Mouse (Mus musculus): Measurements from ENCODE around the gene Acsl1. TPM values are rescaled to one million over a fixed set of nuclear protein-coding genes. Genes with fewer than 3 reads are reported as not detected.

Acsl1 gene
- 18.4 TPM in 2 replicates for polyA plus RNA-seq (2015; fragmentation: Nextera tagmentation; extraction: Ambion mirVana)

DNA sequence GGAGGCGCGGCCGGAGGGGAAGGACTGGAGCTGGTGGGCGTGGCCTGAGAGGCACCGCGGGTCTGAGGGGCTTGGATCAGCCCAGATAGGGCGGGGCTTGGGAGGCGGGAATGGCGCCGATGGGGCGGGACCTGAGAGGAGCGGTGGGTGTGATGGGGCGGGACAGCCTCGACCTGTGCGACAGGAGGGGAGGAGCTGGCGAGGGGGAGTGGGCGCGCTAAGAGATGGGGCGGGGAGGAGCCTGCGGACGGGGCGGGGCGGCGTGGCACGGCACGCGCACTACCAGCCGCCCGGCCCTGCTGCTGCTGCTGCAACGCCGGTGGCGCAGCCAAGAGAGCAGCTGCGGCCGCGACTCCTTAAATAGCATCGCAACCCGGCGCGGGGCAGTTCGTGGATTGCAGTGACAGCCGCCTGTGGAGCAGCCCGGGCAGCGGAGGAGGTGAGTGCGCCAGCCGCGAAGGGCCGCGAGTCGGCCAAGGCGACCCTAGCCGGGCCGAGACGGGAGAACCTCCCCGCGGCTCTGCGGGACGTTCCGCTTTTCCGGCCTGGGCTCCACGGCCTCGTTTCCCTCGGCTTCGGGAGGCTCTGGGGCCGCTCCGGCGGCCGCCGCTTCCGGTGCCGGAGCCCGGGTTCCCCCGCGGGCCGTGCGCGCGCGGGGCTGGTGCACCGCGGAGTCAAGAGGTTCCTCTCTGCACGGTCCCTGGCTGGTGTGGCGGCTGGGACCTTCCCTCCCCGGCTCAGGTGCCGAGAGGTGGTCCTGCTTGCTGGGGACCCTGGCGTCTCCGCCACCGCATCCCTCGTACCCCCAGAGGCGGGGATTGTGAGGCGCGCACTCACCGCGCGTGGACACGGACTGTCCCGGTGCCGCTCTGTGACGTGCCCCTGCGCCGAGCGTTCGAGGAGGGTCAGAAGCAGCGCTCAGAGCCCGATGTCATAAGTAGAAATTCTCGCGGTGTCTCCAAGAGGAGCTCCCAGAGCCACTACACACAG is at the start of gene Acsl1:
Gene Acsl1 (plus strand): TSS at position 246 of the 990 bp plus-strand sequence.
- Histone ChIP-seq H3K36me3 (no peaks in the 10 kb centered on the region), H3K9ac (peak within 1 kb of the TSS; percentile 85), H3K4me2 (peak within 1 kb of the TSS; percentile 65), H3K4me1 (replicated peaks) (peaks cover 18% of the 10 kb centered on the region), H3K9me3 (no peaks in the 10 kb centered on the region), H3K27me3 (no peaks in the 10 kb centered on the region), H3K4me3 (peak within 1 kb of the TSS; percentile 95), H3K27ac (replicated peaks) (peak within 1 kb of the TSS; percentile 84)
- under 1% methylated on average over 76 of the region's 106 CpGs for WGBS
- ATAC-seq (ENCODE audit: low FRiP score, low read depth): peak; percentile 95

DNA sequence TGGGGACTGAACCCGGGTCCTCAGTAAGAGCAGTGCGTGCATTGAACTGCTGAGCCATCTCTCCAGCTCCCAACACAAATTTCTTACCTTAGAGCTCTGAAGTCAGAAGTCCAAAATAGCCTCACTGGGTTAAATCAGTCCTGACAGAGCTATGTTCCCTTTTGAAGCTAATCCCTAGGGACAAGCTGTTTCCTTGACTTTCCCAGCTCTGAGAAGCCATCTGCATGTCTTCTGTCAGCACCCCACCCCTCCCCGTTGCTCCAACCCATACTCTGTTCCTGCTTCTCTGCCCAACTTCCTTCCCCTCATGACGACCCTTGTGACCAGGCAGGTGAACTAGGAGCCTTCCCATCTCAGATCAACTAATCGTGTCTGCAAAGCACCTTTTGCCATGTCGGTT is 49.3 kb upstream of the Acsl1 start:
- 81% methylated on average over 6 of the region's 6 CpGs for WGBS
- no peaks in the 10 kb centered on the region for H3K27me3 ChIP-seq

DNA sequence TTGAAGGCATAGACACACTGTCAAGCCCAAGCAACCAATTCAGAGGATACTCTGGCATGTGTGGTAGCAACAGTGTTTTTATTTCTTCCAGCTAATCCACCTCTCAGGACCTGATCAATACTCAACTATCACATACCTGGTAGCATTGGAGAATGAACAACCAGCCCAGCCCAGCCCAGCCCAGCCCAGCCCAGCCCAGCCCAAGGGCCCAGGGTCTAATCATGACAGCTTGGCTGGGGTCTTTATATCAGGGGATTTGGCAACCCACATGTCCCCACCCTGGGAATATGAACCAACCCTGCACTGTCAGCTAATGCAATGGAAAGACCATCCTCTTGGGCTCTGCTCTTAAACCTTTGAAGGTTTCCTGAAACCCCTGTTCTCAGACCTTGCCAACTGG is 42.9 kb upstream of the Acsl1 start:
- no peak overlapping the region for H3K4me3 ChIP-seq
- no peaks in the 10 kb centered on the region for H3K36me3 ChIP-seq
- no peak for ATAC-seq (ENCODE audit: low FRiP score, low read depth)
- no peaks in the 10 kb centered on the region for H3K27me3 ChIP-seq
- H3K9me3 ChIP-seq: no peaks in the 10 kb centered on the region
- no peak overlapping the region for H3K27ac ChIP-seq (replicated peaks)
- no peak overlapping the region for H3K4me2 ChIP-seq
- H3K4me1 ChIP-seq (replicated peaks): no peaks in the 10 kb centered on the region
- no peak overlapping the region for H3K9ac ChIP-seq

More for the DNA sequence above, 49.3 kb upstream of the Acsl1 start:
- Histone ChIP-seq H3K4me1 (replicated peaks) (no peaks in the 10 kb centered on the region), H3K4me2 (no peak overlapping the region), H3K36me3 (no peaks in the 10 kb centered on the region), H3K27ac (replicated peaks) (no peak overlapping the region), H3K9ac (no peak overlapping the region), H3K4me3 (no peak overlapping the region), H3K9me3 (no peaks in the 10 kb centered on the region)
- ATAC-seq (ENCODE audit: low FRiP score, low read depth): no peak

DNA sequence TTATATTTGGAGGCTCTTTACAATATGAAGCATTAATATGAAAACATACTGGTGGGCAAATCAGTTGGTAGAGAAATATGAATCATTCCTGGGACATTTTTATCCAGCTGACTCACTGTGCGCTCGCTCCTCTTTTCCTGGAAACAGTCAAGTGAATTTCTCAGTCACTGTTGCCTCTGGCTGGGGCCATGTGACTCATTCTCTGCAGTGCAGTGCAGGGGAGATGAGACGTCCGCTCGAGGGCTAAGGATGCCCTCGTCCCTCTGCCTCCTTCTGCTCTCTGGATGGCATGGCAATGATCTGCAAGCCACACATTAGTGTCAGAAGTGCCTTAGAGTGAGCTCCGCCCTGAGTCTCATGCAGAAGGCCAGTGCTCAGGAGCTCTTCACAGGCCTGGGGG is 41.0 kb upstream of the Acsl1 start:
- Histone ChIP-seq H3K27me3 (no peaks in the 10 kb centered on the region), H3K36me3 (no peaks in the 10 kb centered on the region), H3K4me3 (no peak overlapping the region), H3K9me3 (no peaks in the 10 kb centered on the region), H3K4me1 (replicated peaks) (no peaks in the 10 kb centered on the region), H3K4me2 (no peak overlapping the region), H3K9ac (no peak overlapping the region), H3K27ac (replicated peaks) (no peak overlapping the region)
- WGBS: 75% methylated on average over 7 of the region's 7 CpGs
- no peak for ATAC-seq (ENCODE audit: low FRiP score, low read depth)

DNA sequence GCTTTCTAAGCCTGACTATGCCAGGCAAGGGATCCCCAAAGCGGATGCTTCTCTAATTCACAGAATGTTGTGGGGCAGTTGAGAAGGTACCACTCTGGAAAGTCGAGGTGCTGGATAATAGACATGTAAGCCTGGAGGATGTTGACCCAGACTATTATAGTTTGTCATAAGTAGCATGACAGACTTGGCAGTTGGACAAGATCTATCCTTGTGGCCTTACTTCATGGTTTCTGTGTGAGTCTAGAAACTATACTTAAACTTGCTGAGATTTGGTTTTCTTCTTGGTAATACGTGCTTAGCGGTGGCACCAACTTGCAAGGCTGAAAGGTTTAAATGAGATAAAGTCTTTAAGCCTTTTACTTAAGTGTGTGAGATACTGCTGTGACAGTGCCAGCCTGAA is 38.9 kb upstream of the Acsl1 start:
- no peak for ATAC-seq (ENCODE audit: low FRiP score, low read depth)
- Histone ChIP-seq H3K4me3 (no peak overlapping the region), H3K9ac (no peak overlapping the region), H3K4me1 (replicated peaks) (no peaks in the 10 kb centered on the region), H3K27ac (replicated peaks) (no peak overlapping the region), H3K9me3 (no peaks in the 10 kb centered on the region), H3K4me2 (no peak overlapping the region), H3K27me3 (no peaks in the 10 kb centered on the region), H3K36me3 (no peaks in the 10 kb centered on the region)
- WGBS: 91% methylated on average over 4 of the region's 4 CpGs

DNA sequence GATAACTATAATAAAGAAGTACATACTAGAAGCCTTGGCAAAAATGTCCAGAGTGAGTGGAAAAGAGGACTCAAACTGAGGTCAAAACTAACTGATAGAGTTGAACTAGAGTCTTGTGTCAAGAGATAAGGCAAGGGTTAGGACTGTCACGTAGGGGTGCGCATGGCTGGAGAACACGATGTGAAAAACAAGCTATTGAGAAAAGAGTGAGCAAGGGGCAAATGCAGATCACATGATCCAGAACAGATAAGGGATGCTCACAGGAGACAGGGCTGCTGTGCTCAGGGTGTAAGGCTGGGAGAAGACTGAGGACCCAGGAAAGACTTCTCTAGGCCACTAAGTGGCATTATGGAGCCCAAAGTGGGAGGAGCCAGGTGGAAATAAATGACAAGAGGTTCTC is 38.3 kb upstream of the Acsl1 start:
- Histone ChIP-seq H3K36me3 (no peaks in the 10 kb centered on the region), H3K27me3 (no peaks in the 10 kb centered on the region), H3K4me2 (no peak overlapping the region), H3K9ac (no peak overlapping the region), H3K4me1 (replicated peaks) (no peaks in the 10 kb centered on the region), H3K4me3 (no peak overlapping the region), H3K27ac (replicated peaks) (no peak overlapping the region), H3K9me3 (no peaks in the 10 kb centered on the region)
- no peak for ATAC-seq (ENCODE audit: low FRiP score, low read depth)
- 93% methylated on average over 3 of the region's 3 CpGs for whole genome bisulfite sequencing

DNA sequence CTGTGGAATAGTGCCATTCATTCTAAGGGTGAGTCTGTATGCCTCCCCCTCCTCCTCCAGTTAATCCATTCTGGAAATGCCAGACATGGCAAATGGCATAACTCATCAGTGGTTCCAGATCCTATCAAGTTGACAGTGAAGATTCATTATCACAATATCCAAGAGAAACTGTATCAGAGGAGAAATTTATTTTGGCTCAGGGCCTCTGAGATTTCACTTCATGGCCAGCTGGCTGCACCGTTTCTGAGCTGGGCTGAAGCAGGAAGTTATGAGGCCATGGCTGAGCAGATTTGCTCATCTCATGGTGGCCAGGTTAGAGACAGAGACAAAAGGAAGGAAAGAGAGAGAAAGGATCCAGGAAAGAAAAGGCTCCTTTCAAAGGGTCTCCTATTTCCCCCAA is 37.2 kb upstream of the Acsl1 start:
- 67% methylated on average over 1 of the region's 1 CpGs for WGBS
- H3K27me3 ChIP-seq: no peaks in the 10 kb centered on the region
- H3K4me1 ChIP-seq (replicated peaks): no peaks in the 10 kb centered on the region
- no peak for ATAC-seq (ENCODE audit: low FRiP score, low read depth)
- H3K9ac ChIP-seq: no peak overlapping the region
- H3K4me2 ChIP-seq: no peak overlapping the region
- H3K9me3 ChIP-seq: no peaks in the 10 kb centered on the region
- H3K36me3 ChIP-seq: no peaks in the 10 kb centered on the region
- H3K27ac ChIP-seq (replicated peaks): no peak overlapping the region
- no peak overlapping the region for H3K4me3 ChIP-seq

DNA sequence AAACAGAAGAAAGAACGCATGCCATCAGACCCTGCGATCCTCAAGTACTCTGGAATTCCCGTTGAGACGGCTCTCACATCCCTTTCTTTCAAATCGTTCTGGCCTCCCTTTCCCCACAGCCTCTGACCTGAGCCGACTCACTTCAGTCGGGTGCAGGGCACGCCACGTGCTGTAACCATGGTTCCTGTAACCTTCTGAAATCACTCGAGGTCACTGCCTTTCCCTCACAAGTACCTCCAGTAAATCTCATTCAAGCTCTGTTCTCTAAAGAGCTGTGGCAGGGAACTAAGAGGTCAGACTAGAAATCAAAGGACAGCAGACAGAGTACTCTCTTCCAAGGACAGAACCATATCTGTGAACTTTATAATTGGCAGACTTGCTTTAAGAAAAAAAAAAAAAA is 32.3 kb upstream of the Acsl1 start:
- Histone ChIP-seq H3K9me3 (no peaks in the 10 kb centered on the region), H3K4me2 (no peak overlapping the region), H3K27ac (replicated peaks) (no peak overlapping the region), H3K36me3 (no peaks in the 10 kb centered on the region), H3K4me3 (no peak overlapping the region), H3K9ac (no peak overlapping the region), H3K4me1 (replicated peaks) (no peaks in the 10 kb centered on the region), H3K27me3 (no peaks in the 10 kb centered on the region)
- ATAC-seq (ENCODE audit: low FRiP score, low read depth): no peak
- 64% methylated on average over 10 of the region's 10 CpGs for WGBS

DNA sequence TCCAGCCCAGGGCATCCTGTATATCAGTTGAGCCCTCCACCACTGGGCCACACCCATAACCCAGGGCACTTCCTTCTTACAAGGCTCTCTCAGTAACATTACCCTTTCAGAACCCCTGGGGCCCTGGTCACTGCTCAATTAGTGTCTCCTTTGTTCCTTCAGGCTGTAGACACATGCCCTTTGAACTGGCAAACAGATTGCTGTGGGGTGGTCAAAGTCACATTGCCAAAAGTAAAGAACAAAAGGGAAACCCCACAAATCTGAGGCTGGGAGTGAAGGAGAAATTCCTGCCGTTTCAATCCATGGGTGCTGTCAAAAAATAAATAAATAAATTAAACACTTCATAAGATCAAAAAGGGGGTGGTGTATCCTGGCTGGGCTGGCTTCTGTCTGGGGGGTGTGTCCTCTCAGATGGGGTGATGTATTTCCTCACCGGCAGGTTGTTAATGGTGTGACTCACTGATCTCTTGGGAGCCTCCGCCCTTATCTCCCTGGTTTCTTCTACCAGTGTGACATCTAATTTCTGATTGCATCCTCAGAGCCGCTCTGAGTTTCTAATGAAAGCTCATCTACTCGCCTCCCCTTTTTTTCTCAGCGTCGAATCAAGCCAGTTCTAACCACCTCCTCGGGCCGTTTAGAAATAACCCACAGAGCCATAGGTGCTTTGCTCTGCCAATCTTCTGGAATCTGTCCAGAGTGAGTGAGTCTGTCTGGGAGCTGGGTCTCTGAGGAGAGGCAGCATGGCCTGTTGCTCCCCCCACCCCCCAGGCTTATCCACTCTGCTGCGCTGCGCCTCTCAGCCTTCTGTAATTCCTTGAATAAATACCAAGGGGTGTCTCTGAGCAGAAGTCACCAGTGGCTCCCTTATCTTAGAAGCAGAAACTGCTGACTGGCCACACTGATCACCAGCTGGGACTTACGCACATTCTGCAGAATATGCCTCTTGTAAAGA is 24.6 kb upstream of the Acsl1 start:
- 57% methylated on average over 12 of the region's 12 CpGs for WGBS
- H3K9ac ChIP-seq: no peak overlapping the region
- no peak for ATAC-seq (ENCODE audit: low FRiP score, low read depth)
- no peak overlapping the region for H3K4me2 ChIP-seq
- no peak overlapping the region for H3K27ac ChIP-seq (replicated peaks)
- no peak overlapping the region for H3K4me3 ChIP-seq
- no peaks in the 10 kb centered on the region for H3K27me3 ChIP-seq
- no peaks in the 10 kb centered on the region for H3K9me3 ChIP-seq
- no peaks in the 10 kb centered on the region for H3K4me1 ChIP-seq (replicated peaks)
- H3K36me3 ChIP-seq: no peaks in the 10 kb centered on the region

DNA sequence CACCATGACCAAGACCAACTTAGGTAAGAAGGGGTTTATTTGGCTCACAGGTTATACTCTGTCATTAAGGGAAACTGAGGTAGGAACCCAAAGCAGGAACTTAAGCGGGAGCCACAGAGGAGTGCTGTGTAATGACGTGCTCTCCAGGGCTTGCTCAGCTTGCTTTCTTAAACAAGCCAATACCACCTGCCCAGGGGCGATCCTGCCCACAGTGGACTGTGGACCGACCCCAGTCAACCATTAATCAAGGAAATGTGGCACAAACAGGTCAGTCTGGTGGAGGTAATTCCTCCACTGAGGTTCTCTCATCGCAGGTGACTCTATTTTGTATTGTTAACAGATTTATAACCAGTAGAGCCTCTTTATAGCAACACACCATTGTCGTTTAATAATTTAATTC is 23.5 kb upstream of the Acsl1 start:
- H3K4me3 ChIP-seq: no peak overlapping the region
- ATAC-seq (ENCODE audit: low FRiP score, low read depth): no peak
- no peaks in the 10 kb centered on the region for H3K9me3 ChIP-seq
- no peak overlapping the region for H3K4me2 ChIP-seq
- 86% methylated on average over 6 of the region's 6 CpGs for WGBS
- H3K27ac ChIP-seq (replicated peaks): no peak overlapping the region
- H3K9ac ChIP-seq: no peak overlapping the region
- no peaks in the 10 kb centered on the region for H3K4me1 ChIP-seq (replicated peaks)
- H3K27me3 ChIP-seq: no peaks in the 10 kb centered on the region
- H3K36me3 ChIP-seq: no peaks in the 10 kb centered on the region

DNA sequence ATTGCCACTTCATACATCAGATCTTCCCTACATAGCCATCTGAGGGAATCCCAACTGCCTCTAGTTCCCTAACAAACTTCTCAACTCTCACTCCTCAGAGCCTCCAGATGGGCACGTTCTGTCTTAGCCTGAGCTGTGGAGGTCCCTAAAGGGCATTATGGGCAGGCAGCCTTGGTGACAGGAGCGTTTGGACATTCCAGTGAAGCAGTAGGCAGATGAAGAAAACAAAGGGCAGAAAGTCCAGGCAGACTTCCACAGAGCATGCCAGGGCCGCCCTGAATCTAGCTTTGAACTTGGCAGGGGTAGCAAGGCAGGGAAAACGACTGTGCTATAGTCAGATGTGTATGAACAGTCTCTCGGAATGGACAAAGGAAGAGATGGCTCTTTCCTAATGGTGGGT is 22.2 kb upstream of the Acsl1 start:
- Histone ChIP-seq H3K9me3 (no peaks in the 10 kb centered on the region), H3K4me1 (replicated peaks) (no peaks in the 10 kb centered on the region), H3K4me2 (no peak overlapping the region), H3K36me3 (no peaks in the 10 kb centered on the region), H3K4me3 (no peak overlapping the region), H3K27me3 (no peaks in the 10 kb centered on the region), H3K9ac (no peak overlapping the region), H3K27ac (replicated peaks) (no peak overlapping the region)
- 79% methylated on average over 5 of the region's 5 CpGs for WGBS
- no peak for ATAC-seq (ENCODE audit: low FRiP score, low read depth)

DNA sequence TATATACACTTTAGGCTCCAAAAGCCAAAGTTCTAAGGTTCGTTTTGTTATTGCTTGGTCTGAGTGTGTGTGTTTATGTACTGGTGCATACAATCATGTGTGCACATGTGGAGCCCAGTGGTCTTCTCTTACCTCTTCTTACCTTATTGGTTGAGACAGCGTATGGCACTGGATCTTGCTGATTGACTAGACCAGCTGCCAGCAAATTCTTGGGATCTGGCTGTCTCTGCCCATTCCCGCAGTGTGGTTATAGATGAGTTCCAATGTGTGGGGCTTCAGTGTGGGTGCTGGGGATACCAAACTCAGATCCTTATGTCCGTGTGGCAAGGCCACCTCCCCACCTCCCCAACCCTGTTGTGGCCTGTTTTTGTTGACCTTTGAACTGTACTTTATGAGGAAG is 21.8 kb upstream of the Acsl1 start:
- WGBS: 88% methylated on average over 4 of the region's 4 CpGs
- no peaks in the 10 kb centered on the region for H3K9me3 ChIP-seq
- no peaks in the 10 kb centered on the region for H3K4me1 ChIP-seq (replicated peaks)
- no peak overlapping the region for H3K9ac ChIP-seq
- H3K27ac ChIP-seq (replicated peaks): no peak overlapping the region
- H3K4me3 ChIP-seq: no peak overlapping the region
- no peaks in the 10 kb centered on the region for H3K36me3 ChIP-seq
- H3K4me2 ChIP-seq: no peak overlapping the region
- H3K27me3 ChIP-seq: no peaks in the 10 kb centered on the region
- ATAC-seq (ENCODE audit: low FRiP score, low read depth): no peak
